Mouse (Mus musculus) embryonic fibroblast, embryonic 13.5 days (primary cell): ENCODE measurements around the gene Col27a1.

ENCODE experiments used
- CTCF ChIP-seq: IDR thresholded peaks from 2 replicates; pipeline ENCODE4 v1.5.1; 2011; ENCODE audit warnings: mild to moderate bottlenecking, control low read depth, low read length, moderate library complexity, borderline replicate concordance; ENCODE audit not compliant: insufficient read depth
- POLR2A ChIP-seq: IDR thresholded peaks from 2 replicates; pipeline ENCODE4 v1.6.1; 2011; ENCODE audit warnings: low read depth, mild to moderate bottlenecking, control low read depth, low read length, moderate library complexity

DNA sequence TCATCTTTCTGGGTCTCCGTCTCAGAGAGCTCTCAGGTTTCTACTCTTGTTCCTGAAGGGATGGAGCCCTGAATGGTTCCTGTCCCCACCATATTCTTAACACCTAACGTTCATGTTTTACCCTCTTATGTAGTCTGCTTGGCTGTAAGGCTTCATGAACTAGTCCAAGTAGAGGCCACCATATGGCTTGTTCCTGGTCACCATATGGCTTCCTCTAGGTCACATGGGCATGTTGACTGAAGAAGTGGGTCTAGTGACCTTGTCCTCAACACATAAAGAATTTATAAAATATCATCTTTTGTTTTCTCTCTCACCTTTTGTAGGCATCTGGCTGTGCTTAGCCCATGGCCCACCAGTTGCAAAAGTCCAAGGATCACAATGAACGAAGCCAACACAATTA is 27.2 kb downstream of the Col27a1 start:
- TF ChIP-seq POLR2A, result no peak
- TF ChIP-seq CTCF, result no peak
